Mouse (Mus musculus) bone marrow, adult 2 months (tissue): ENCODE results near the gene Oit1.

Experiments used
- CTCF ChIP-seq: fragments of 200-500 bp; IDR thresholded peaks from 2 replicates; pipeline ENCODE4 v1.5.1; 2011; ENCODE audit warnings: low read length, control low read depth; ENCODE audit not compliant: control insufficient read depth, insufficient read depth
- POLR2A ChIP-seq: fragments of 200-500 bp; IDR thresholded peaks from 2 replicates; pipeline ENCODE4 v1.6.1; 2011; ENCODE audit warnings: low read depth, mild to moderate bottlenecking, control low read depth, low read length, borderline replicate concordance; ENCODE audit not compliant: control insufficient read depth

DNA sequence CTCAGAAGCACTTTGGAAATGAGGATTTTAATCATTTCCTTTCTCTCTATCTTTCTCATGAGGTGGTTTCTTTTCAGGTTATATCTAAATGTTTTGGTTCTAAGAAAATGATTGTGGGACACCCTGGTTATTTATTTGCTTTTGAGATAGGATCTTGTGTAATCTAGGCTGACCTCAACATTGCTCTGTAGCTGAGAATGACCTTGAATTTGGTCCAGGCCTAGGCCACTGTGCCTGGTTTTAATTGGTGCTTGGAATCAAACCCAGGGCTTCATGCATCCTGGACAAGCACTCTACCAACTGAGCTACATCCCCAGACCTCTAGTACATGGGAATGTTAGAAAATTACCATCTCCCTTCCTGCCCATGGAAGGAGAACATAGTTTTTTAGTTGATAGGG, 74.5 kb downstream of the Oit1 start:
- TF ChIP-seq POLR2A, result no peak
- no peak for TF ChIP-seq CTCF
